Mouse (Mus musculus) forebrain, embryonic 10.5 days (tissue): Measurements from ENCODE around the gene Tmed1. TPM values are rescaled to one million over a fixed set of nuclear protein-coding genes. Genes with fewer than 3 reads are reported as not detected.

Source experiments
- DNase-seq: peaks from one replicate; pipeline ENCODE4 v3.0.0-alpha.2; 2017; ENCODE audit warnings: low spot score; ENCODE audit errors: extremely low spot score
- H3K27ac ChIP-seq: fragments of 300-500 bp; sonication (generic); 2 replicates; pipeline ENCODE4 v1.5.1; 2016; ENCODE audit warnings: mild to moderate bottlenecking
- H3K27me3 ChIP-seq: fragments of 300-500 bp; sonication (generic); 2 replicates; pipeline ENCODE4 v1.6.1; 2016; ENCODE audit warnings: mild to moderate bottlenecking; ENCODE audit not compliant: poor library complexity, severe bottlenecking
- H3K36me3 ChIP-seq: fragments of 300-500 bp; sonication (generic); replicated peaks from 2 replicates; pipeline ENCODE4 v1.6.1; 2016; ENCODE audit warnings: mild to moderate bottlenecking, moderate library complexity
- H3K4me1 ChIP-seq: fragments of 300-500 bp; sonication (generic); 2 replicates; pipeline ENCODE4 v1.6.1; 2016
- H3K4me3 ChIP-seq: fragments of 300-500 bp; sonication (generic); 2 replicates; pipeline ENCODE4 v1.5.1; 2016; ENCODE audit warnings: mild to moderate bottlenecking, moderate library complexity
- H3K9me3 ChIP-seq: fragments of 300-500 bp; sonication (generic); 2 replicates; pipeline ENCODE4 v1.6.1; 2016; ENCODE audit warnings: mild to moderate bottlenecking, moderate library complexity
- WGBS: fragments of 180-500 bp; shearing (Covaris S2); methylation state at CpG from one replicate; pipeline ENCODE4 v1.1.7; 2016; 5-methylcytosine and 5-hydroxymethylcytosine counted together
- microRNA-seq: library from miRNA; unstranded; fragments of <30 nt; microRNA quantifications from one replicate; pipeline ENCODE4, GENCODE M21; 2017
- polyA plus RNA-seq: library from polyadenylated mRNA; unstranded; fragments of >200 nt; fragmentation: Nextera tagmentation; extraction: Ambion mirVana; gene quantifications from 2 replicates; pipeline ENCODE4 v1.2.1, GENCODE M21; 2016

Tmed1 gene
- polyA plus RNA-seq, 1 experiment from 2014 or later = 119 TPM

GRCm38 (mm10) chr9:21458821-21459220 is 51.2 kb downstream of the Tmed1 start:
- peaks cover 26% of the 10 kb centered on the region for H3K36me3 ChIP-seq
- no peaks in the 10 kb centered on the region for H3K4me1 ChIP-seq
- H3K27me3 ChIP-seq = no peaks in the 10 kb centered on the region
- no peak overlapping the region for H3K27ac ChIP-seq
- no peak for DNase-seq
- no peak overlapping the region for H3K4me3 ChIP-seq
- WGBS = 93% methylated on average over 3 of the region's 3 CpGs
- no peaks in the 10 kb centered on the region for H3K9me3 ChIP-seq

Small RNA genes within 50 kb of the gene (microRNA-seq; reads per million reads assigned to microRNA genes)
- gene Mir199a-1 = 4.2 reads per million, percentile 10 among the genes with 10 or more reads in this experiment

Other genes with a start within 250 kb of the Tmed1 start
- gene Atg4d, start 245.0 kb downstream of the Tmed1 start, polyA plus RNA-seq = 45.2 and 48.5 TPM in 2 replicates
- gene Kri1, start 222.3 kb downstream of the Tmed1 start, polyA plus RNA-seq = 18.3 and 18.8 TPM in 2 replicates
- 40.4 and 42.9 TPM in 2 replicates for gene Cdkn2d, start 218.8 kb downstream of the Tmed1 start, polyA plus RNA-seq
- gene Ap1m2, start 197.9 kb downstream of the Tmed1 start, polyA plus RNA-seq = 6.3 and 8.5 TPM in 2 replicates
- 62.6 and 71.5 TPM in 2 replicates for gene Slc44a2, start 189.6 kb downstream of the Tmed1 start, polyA plus RNA-seq
- gene Ilf3, start 142.4 kb downstream of the Tmed1 start, polyA plus RNA-seq = 328 and 336 TPM in 2 replicates
- 71.7 and 74.0 TPM in 2 replicates for gene Qtrt1, start 98.4 kb downstream of the Tmed1 start, polyA plus RNA-seq
- 65.9 and 66.3 TPM in 2 replicates for gene Dnm2, start 85.3 kb downstream of the Tmed1 start, polyA plus RNA-seq
- gene AB124611, start 15.9 kb upstream of the Tmed1 start, polyA plus RNA-seq = 4.4 and 5.1 TPM in 2 replicates
- gene Carm1, start 36.6 kb upstream of the Tmed1 start, polyA plus RNA-seq = 58.3 and 59.8 TPM in 2 replicates
- 31.4 and 32.3 TPM in 2 replicates for gene Timm29, start 82.5 kb upstream of the Tmed1 start, polyA plus RNA-seq
- 19.0 and 20.4 TPM in 2 replicates for gene Yipf2, start 82.6 kb upstream of the Tmed1 start, polyA plus RNA-seq
- 147 and 149 TPM in 2 replicates for gene Smarca4, start 105.9 kb upstream of the Tmed1 start, polyA plus RNA-seq
- gene Ldlr, start 213.2 kb upstream of the Tmed1 start, polyA plus RNA-seq = 58.5 and 60.0 TPM in 2 replicates